Mouse (Mus musculus): ENCODE data around the gene Otub2. TPM values are rescaled to one million over a fixed set of nuclear protein-coding genes. Genes with fewer than 3 reads are reported as not detected.

The Otub2 gene
- total and polyA plus RNA-seq, 3 experiments = 3.1 to 4.1 (median 3.2) TPM

GRCm38 (mm10) chr12:103391098-103391497, 2.6 kb downstream of the Otub2 start:
- Histone ChIP-seq H3K4me3 (no peak overlapping the region), H3K27ac (no peak overlapping the region), H3K27me3 (ENCODE audit: control insufficient read depth, insufficient read depth, low read length) (no peaks in the 10 kb centered on the region), H3K36me3 (ENCODE audit: control insufficient read depth, insufficient read depth, low read length) (no peaks in the 10 kb centered on the region), H3K4me1 (ENCODE audit: control insufficient read depth, insufficient read depth, low read length) (peaks cover 3% of the 10 kb centered on the region), H3K9ac (ENCODE audit: low read depth, low read length) (no peak overlapping the region), H3K79me2 (replicated peaks; ENCODE audit: control insufficient read depth, insufficient read depth, low read length) (no peaks in the 10 kb centered on the region)
- TF ChIP-seq CTCF (IDR thresholded peaks at IDR 0.05) (no peak), POLR2A (IDR thresholded peaks at IDR 0.05; ENCODE audit: insufficient read depth, low read depth, low read length) (no peak)
- DNase-seq = no peak
- intact Hi-C loops (cut with DNase I) = no loop called here
- 62% methylated on average over 7 of the region's 7 CpGs for WGBS

DNA sequence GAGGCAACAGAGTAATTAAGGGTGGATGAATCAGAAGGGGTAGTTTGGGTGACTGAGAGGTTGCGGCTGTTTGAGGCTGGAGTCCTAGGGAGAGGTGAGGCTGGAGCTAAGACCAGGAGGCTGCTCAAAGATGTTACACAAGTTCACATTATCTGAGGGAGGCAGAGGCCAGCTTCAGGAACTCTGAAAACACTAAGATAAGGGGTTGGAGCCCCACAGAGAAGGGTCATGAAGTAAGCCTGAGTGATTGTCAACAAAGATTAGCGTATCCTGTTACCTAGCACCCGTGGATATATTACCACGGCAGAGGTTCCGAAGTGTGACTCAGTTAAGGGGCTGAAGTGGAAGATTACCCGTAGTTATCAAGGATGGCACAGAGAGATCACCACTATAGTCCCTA, 5.0 kb downstream of the Otub2 start:
- no peaks in the 10 kb centered on the region for H3K27me3 ChIP-seq (ENCODE audit: control insufficient read depth, insufficient read depth, low read length)
- TF ChIP-seq CTCF (IDR thresholded peaks at IDR 0.05) = no peak
- H3K4me3 ChIP-seq = no peak overlapping the region
- H3K4me1 ChIP-seq (ENCODE audit: control insufficient read depth, insufficient read depth, low read length) = peaks cover 3% of the 10 kb centered on the region
- H3K79me2 ChIP-seq (replicated peaks; ENCODE audit: control insufficient read depth, insufficient read depth, low read length) = no peaks in the 10 kb centered on the region
- WGBS = 64% methylated on average over 6 of the region's 6 CpGs
- H3K27ac ChIP-seq = no peak overlapping the region
- intact Hi-C loops (cut with DNase I) = no loop called here
- H3K9ac ChIP-seq (ENCODE audit: low read depth, low read length) = no peak overlapping the region
- H3K36me3 ChIP-seq (ENCODE audit: control insufficient read depth, insufficient read depth, low read length) = no peaks in the 10 kb centered on the region
- DNase-seq = no peak

DNA sequence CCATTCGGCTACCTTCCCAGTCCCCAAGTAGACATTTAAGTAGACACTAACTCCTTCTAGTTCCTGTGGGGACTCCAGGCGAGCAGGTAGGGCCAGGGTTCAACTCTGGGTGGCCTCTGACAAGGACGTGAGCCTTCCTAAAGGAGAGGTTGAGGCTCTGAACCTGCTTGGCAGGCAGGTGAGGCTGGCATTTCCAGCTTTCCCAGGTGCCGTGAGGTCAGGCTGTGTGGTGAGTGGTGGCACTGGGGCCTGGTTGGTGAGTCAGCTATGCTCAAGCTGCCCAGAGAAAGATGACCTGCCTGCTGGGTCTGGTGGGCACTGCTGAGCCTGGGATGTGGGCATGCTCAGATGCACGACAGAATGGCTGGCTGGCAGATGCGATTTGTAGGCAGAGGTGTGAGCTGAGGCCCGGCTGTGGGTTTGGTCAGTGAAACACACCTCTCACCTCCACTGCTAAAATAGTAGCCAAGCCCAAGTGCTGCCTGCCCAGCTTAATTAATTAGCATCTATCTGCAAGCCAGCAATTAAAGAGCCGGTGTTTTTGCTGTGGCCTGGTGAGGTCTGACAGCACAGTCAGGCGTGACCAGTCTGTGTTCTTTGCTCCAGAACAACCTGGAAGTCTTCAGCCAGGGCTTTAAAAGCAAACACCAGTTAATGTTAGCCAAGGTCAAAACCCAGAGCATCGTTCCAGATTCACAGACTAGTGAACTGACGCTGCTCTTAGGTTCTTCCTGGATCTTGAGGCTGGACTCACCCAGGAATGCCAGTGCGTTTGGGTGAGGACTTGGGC, 7.2 kb downstream of the Otub2 start:
- TF ChIP-seq EP300 (IDR thresholded peaks at IDR 0.05; ENCODE audit: insufficient read depth, low read depth, low read length) = no peak
- TF ChIP-seq CTCF (IDR thresholded peaks at IDR 0.05) = no peak
- TF ChIP-seq POLR2A (IDR thresholded peaks at IDR 0.05; ENCODE audit: insufficient read depth, low read depth, low read length) = no peak
- DNase-seq = no peak
- Histone ChIP-seq H3K9ac (ENCODE audit: low read depth, low read length) (no peak overlapping the region), H3K27me3 (ENCODE audit: control insufficient read depth, insufficient read depth, low read length) (no peaks in the 10 kb centered on the region), H3K36me3 (ENCODE audit: control insufficient read depth, insufficient read depth, low read length) (no peaks in the 10 kb centered on the region), H3K4me1 (ENCODE audit: control insufficient read depth, insufficient read depth, low read length) (no peaks in the 10 kb centered on the region; the same call in none of the 2 replicates), H3K4me3 (no peak overlapping the region), H3K27ac (no peak overlapping the region), H3K79me2 (replicated peaks; ENCODE audit: control insufficient read depth, insufficient read depth, low read length) (no peaks in the 10 kb centered on the region)
- WGBS = 73% methylated on average over 12 of the region's 12 CpGs
- intact Hi-C loops (cut with DNase I) = no loop called here

DNA sequence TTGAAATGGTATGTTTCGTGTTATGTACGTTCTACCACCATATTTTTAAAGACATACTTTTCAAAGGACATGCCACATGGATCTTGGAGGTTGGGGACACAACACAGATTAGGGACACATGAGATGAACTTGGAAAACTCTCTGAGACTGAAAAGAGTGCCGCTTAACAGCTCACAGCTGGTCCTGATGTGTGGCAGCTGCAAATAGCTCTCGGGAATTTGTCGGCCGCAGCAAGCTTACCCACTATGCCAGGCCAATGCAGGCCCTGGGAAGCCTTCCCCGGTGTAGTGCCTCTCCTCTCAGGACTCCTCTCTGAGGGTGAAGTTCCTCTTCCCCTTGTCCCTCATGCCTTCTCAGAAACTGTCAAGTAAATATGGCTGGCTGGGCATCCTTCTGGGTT, 8.3 kb downstream of the Otub2 start:
- TF ChIP-seq CTCF (IDR thresholded peaks at IDR 0.05) (no peak), POLR2A (IDR thresholded peaks at IDR 0.05; ENCODE audit: insufficient read depth, low read depth, low read length) (no peak), EP300 (IDR thresholded peaks at IDR 0.05; ENCODE audit: insufficient read depth, low read depth, low read length) (no peak)
- WGBS = 51% methylated on average over 7 of the region's 7 CpGs
- no peak for DNase-seq
- intact Hi-C loops (cut with DNase I) = no loop called here
- H3K36me3 ChIP-seq (ENCODE audit: control insufficient read depth, insufficient read depth, low read length) = no peaks in the 10 kb centered on the region
- no peaks in the 10 kb centered on the region; the same call in none of the 2 replicates for H3K4me1 ChIP-seq (ENCODE audit: control insufficient read depth, insufficient read depth, low read length)
- H3K4me3 ChIP-seq = no peak overlapping the region
- no peak overlapping the region for H3K9ac ChIP-seq (ENCODE audit: low read depth, low read length)
- no peaks in the 10 kb centered on the region for H3K79me2 ChIP-seq (replicated peaks; ENCODE audit: control insufficient read depth, insufficient read depth, low read length)
- no peaks in the 10 kb centered on the region for H3K27me3 ChIP-seq (ENCODE audit: control insufficient read depth, insufficient read depth, low read length)
- H3K27ac ChIP-seq = no peak overlapping the region

- intact Hi-C loops (cut with DNase I) = no loop called here
- no peaks in the 10 kb centered on the region for H3K27me3 ChIP-seq (ENCODE audit: control insufficient read depth, insufficient read depth, low read length)
- no peaks in the 10 kb centered on the region for H3K4me1 ChIP-seq (ENCODE audit: control insufficient read depth, insufficient read depth, low read length)
- H3K4me3 ChIP-seq = no peak overlapping the region
- H3K36me3 ChIP-seq (ENCODE audit: control insufficient read depth, insufficient read depth, low read length) = no peaks in the 10 kb centered on the region
- TF ChIP-seq EP300 (IDR thresholded peaks at IDR 0.05; ENCODE audit: insufficient read depth, low read depth, low read length) (no peak), POLR2A (IDR thresholded peaks at IDR 0.05; ENCODE audit: insufficient read depth, low read depth, low read length) (no peak), CTCF (IDR thresholded peaks at IDR 0.05) (no peak)
- 86% methylated on average over 18 of the region's 18 CpGs for WGBS
- no peak for DNase-seq
- no peak overlapping the region for H3K9ac ChIP-seq (ENCODE audit: low read depth, low read length)
- H3K79me2 ChIP-seq (replicated peaks; ENCODE audit: control insufficient read depth, insufficient read depth, low read length) = no peaks in the 10 kb centered on the region
- H3K27ac ChIP-seq = no peak overlapping the region
Observed at GRCm38 (mm10) chr12:103404131-103404530, 15.6 kb downstream of the Otub2 start.

- no peak within 1 kb of the TSS for H3K9ac ChIP-seq (ENCODE audit: low read depth, low read length)
- TF ChIP-seq POLR2A (IDR thresholded peaks at IDR 0.05; ENCODE audit: insufficient read depth, low read depth, low read length) = no peak
- no peak for TF ChIP-seq CTCF (IDR thresholded peaks at IDR 0.05)
- no peak for TF ChIP-seq EP300 (IDR thresholded peaks at IDR 0.05; ENCODE audit: insufficient read depth, low read depth, low read length)
- H3K79me2 ChIP-seq (replicated peaks; ENCODE audit: control insufficient read depth, insufficient read depth, low read length) = no peaks in the 10 kb centered on the region
- no peak within 1 kb of the TSS for H3K27ac ChIP-seq
- no peak for DNase-seq
- intact Hi-C loops (cut with DNase I) = no loop called here
- 70% methylated on average over 4 of the region's 4 CpGs for WGBS
- no peaks in the 10 kb centered on the region for H3K4me1 ChIP-seq (ENCODE audit: control insufficient read depth, insufficient read depth, low read length)
- H3K36me3 ChIP-seq (ENCODE audit: control insufficient read depth, insufficient read depth, low read length) = no peaks in the 10 kb centered on the region
- H3K4me3 ChIP-seq = no peak within 1 kb of the TSS
- no peaks in the 10 kb centered on the region for H3K27me3 ChIP-seq (ENCODE audit: control insufficient read depth, insufficient read depth, low read length)
Observed at GRCm38 (mm10) chr12:103407720-103408119, 19.2 kb downstream of the Otub2 start, which contains the start of gene 9330161L09Rik. Gene 9330161L09Rik (minus strand): TSS chr12:103407820.

Measured in heart, adult 2 months (tissue).